Mouse (Mus musculus) olfactory bulb, adult 2 months (tissue): Measurements from ENCODE around the gene Fgfr2. TPM values are rescaled to one million over a fixed set of nuclear protein-coding genes. Genes with fewer than 3 reads are reported as not detected.

ENCODE experiments used
- H3K27ac ChIP-seq: fragments of 200-500 bp; 2 replicates; pipeline ENCODE4 v1.5.1; 2012; ENCODE audit warnings: low read depth, low read length; ENCODE audit not compliant: insufficient read depth
- H3K4me1 ChIP-seq: fragments of 200-500 bp; 2 replicates; pipeline ENCODE4 v1.6.1; 2012; ENCODE audit warnings: low read length; ENCODE audit not compliant: control insufficient read depth, insufficient read depth
- H3K4me3 ChIP-seq: fragments of 200-500 bp; 2 replicates; pipeline ENCODE4 v1.5.1; 2012; ENCODE audit warnings: mild to moderate bottlenecking, low read depth, low read length, moderate library complexity; ENCODE audit not compliant: insufficient read depth
- CTCF ChIP-seq: fragments of 200-500 bp; IDR thresholded peaks from 2 replicates; pipeline ENCODE4 v1.5.1; 2012; ENCODE audit warnings: low read depth, mild to moderate bottlenecking, low read length, moderate library complexity; ENCODE audit not compliant: insufficient read depth
- POLR2A ChIP-seq: fragments of 200-500 bp; IDR thresholded peaks from 2 replicates; pipeline ENCODE4 v1.6.1; 2012; ENCODE audit warnings: mild to moderate bottlenecking, low read depth, low read length, moderate library complexity; ENCODE audit not compliant: insufficient read depth
- WGBS: fragments of 180-500 bp; shearing (Covaris S2); methylation state at CpG from one replicate; pipeline ENCODE4 v1.1.7; 2018; 5-methylcytosine and 5-hydroxymethylcytosine counted together
- polyA plus RNA-seq: library from polyadenylated mRNA; stranded (reverse); fragments of >200 nt; gene quantifications from 2 replicates; pipeline ENCODE4 v1.2.4, GENCODE M21; 2012; ENCODE audit warnings: low replicate concordance; ENCODE audit not compliant: missing spikeins, insufficient read depth, insufficient read length

Gene Fgfr2
- polyA plus RNA-seq, 1 experiment: not detected

GRCm38 (mm10) chr7:132389473-132389872 lies 733.7 kb downstream of the Fgfr2 start:
- Histone ChIP-seq H3K4me3 (no peak overlapping the region), H3K4me1 (peaks cover 9% of the 10 kb centered on the region), H3K27ac (no peak overlapping the region)
- TF ChIP-seq CTCF (no peak), POLR2A (no peak)
- WGBS: 92% methylated on average over 7 of the region's 7 CpGs

DNA sequence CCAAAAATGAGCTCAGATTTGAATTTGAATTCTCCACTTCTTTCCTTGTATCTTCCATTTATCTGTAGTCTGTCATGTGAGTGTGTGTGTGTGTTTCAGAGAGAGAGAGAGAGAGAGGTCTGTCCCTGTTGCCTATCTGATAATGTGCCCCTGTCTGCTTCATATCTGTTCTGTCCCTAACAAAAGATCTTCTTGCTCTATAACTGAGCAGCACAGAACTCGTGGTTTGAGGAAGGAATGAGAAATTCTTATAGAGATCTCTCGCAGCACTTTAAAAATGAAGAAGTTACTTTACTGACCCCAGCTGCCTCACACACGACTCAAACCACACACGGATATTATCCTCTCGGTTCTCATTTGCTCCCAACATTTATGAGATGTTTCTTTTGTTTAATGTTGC lies 735.6 kb downstream of the Fgfr2 start:
- TF ChIP-seq CTCF (no peak), POLR2A (no peak)
- Histone ChIP-seq H3K4me3 (no peak overlapping the region), H3K27ac (no peak overlapping the region), H3K4me1 (peaks cover 9% of the 10 kb centered on the region)
- 84% methylated on average over 5 of the region's 5 CpGs for WGBS

GRCm38 (mm10) chr7:132386316-132386715 lies 736.8 kb downstream of the Fgfr2 start:
- H3K27ac ChIP-seq: no peak overlapping the region
- no peak overlapping the region for H3K4me3 ChIP-seq
- WGBS: 74% methylated on average over 8 of the region's 8 CpGs
- TF ChIP-seq POLR2A: no peak
- no peak for TF ChIP-seq CTCF
- peaks cover 9% of the 10 kb centered on the region for H3K4me1 ChIP-seq

GRCm38 (mm10) chr7:132385456-132386130 lies 737.6 kb downstream of the Fgfr2 start:
- Histone ChIP-seq H3K27ac (no peak overlapping the region), H3K4me1 (peaks cover 9% of the 10 kb centered on the region), H3K4me3 (no peak overlapping the region)
- 54% methylated on average over 7 of the region's 7 CpGs for WGBS
- TF ChIP-seq POLR2A: no peak
- TF ChIP-seq CTCF: no peak

- WGBS: 73% methylated on average over 8 of the region's 8 CpGs
- H3K4me3 ChIP-seq: no peak overlapping the region
- H3K4me1 ChIP-seq: peaks cover 9% of the 10 kb centered on the region
- TF ChIP-seq POLR2A (no peak), CTCF (no peak)
- no peak overlapping the region for H3K27ac ChIP-seq
Measured at GRCm38 (mm10) chr7:132384736-132385455, 738.3 kb downstream of the Fgfr2 start.

DNA sequence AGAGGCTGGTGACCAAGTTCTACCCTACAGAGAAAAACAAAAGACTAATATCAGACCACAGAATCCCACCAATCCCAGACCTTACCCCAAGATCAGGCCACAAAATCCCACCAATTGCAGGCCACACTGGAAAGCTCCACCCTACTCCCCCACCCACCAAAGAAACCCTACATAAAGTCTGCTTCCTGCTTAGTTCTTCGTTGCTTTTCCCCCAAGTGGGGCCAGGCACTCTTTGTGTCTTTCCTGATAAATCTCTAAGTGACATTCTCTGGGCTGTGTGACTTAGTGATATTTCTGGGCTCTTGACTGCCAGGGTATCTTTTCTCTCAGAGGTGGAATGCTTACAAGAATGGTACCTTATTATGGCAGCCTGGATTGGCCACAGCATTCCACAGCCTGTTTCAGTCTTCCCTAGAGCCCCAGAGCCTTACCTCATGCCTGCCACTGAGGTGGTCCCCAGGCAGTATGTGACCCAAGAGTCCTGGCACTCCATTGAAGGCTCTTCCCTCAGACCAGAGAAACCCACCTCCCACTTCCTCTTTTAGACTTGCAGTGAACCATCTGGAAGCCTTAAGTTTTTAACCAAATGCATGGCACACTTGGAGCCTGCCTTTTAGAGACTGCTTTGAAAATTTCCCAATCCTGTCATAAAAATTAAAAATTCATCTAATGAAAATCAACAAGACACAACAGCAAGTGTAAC lies 742.4 kb downstream of the Fgfr2 start:
- Histone ChIP-seq H3K4me3 (no peak overlapping the region), H3K27ac (no peak overlapping the region), H3K4me1 (peaks cover 8% of the 10 kb centered on the region)
- WGBS: 78% methylated on average over 1 of the region's 1 CpGs
- TF ChIP-seq CTCF (no peak), POLR2A (no peak)

DNA sequence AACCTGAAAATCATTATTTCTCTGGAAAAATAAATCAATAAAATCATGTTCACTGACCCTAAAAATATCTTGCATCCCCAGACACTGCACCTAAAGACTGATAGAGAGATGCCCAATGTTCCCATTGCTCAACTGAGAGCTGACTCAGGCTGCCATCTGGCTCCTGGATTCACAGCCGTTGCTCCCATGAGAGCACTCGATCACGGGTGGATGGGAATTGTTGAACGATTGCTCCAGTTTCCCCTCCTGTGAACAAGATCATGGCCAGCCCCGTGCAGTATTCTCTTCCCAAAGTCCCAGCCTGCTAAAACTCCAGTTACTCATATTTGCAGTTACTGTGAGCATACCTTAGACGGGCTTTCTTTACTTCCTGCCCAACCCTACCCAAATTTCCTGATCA lies 745.2 kb downstream of the Fgfr2 start:
- H3K27ac ChIP-seq: no peak overlapping the region
- TF ChIP-seq POLR2A (no peak), CTCF (no peak)
- WGBS: 74% methylated on average over 6 of the region's 6 CpGs
- H3K4me1 ChIP-seq: peaks cover 10% of the 10 kb centered on the region
- no peak overlapping the region for H3K4me3 ChIP-seq

- TF ChIP-seq CTCF: no peak; the same call in 1 of the 2 replicates
- no peak for TF ChIP-seq POLR2A
- H3K4me3 ChIP-seq: no peak overlapping the region
- 37% methylated on average over 10 of the region's 10 CpGs for WGBS
- H3K4me1 ChIP-seq: peaks cover 23% of the 10 kb centered on the region
- peak overlapping the region; percentile 76 for H3K27ac ChIP-seq
Measured at GRCm38 (mm10) chr7:132373594-132374378, 749.4 kb downstream of the Fgfr2 start.
